Mouse (Mus musculus) testis, adult 2 months (tissue): ENCODE results near the gene Bin2.

Experiments
- CTCF ChIP-seq: fragments of 200-500 bp; IDR thresholded peaks from 2 replicates; pipeline ENCODE4 v1.5.1; 2012; ENCODE audit warnings: low read depth, mild to moderate bottlenecking, inconsistent platforms, low read length, moderate library complexity; ENCODE audit not compliant: control insufficient read depth, insufficient read depth, insufficient replicate concordance
- POLR2A ChIP-seq: fragments of 200-500 bp; IDR thresholded peaks from 2 replicates; pipeline ENCODE4 v1.6.1; 2012; ENCODE audit warnings: low read depth, mild to moderate bottlenecking, inconsistent platforms, low read length, moderate library complexity; ENCODE audit not compliant: control insufficient read depth

DNA sequence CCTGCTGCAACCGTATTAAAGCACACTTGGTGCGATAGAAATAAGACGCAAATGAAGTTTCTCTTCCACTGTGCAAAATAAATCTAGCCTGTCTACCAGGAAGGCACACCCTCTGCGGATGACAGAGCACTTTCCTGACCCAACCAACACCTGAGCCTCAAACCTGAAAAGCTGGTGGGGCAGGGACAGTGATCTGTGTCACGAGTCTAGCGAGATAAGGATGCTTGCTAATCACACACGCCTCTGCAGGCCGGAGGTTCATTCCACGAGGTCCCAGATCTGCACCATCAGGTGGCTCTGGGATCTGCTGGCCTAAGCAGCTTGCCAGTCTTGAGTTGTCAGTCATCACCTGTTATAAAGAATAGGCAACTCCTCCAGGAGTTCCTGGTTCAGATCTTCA lies 17.7 kb downstream of the Bin2 start:
- TF ChIP-seq CTCF = no peak
- no peak for TF ChIP-seq POLR2A
